Mouse (Mus musculus) neural tube, embryonic 15.5 days (tissue): ENCODE results near the gene Adgrf3. TPM values are rescaled to one million over a fixed set of nuclear protein-coding genes. Genes with fewer than 3 reads are reported as not detected.

ENCODE experiments used
- ATAC-seq: fragments of 200-750 bp; cut with Nextera tagmentation; 2 replicates; pipeline ENCODE4 v1.8.0; 2017; ENCODE audit warnings: mild to moderate bottlenecking, moderate TSS enrichment, moderate library complexity; ENCODE audit not compliant: low FRiP score
- H3K27ac ChIP-seq: fragments of 300-500 bp; sonication (generic); replicated peaks from 2 replicates; pipeline ENCODE4 v1.5.1; 2015; ENCODE audit warnings: mild to moderate bottlenecking, inconsistent platforms
- H3K27me3 ChIP-seq: fragments of 300-500 bp; sonication (generic); replicated peaks from 2 replicates; pipeline ENCODE4 v1.6.1; 2015; ENCODE audit warnings: inconsistent platforms
- H3K36me3 ChIP-seq: fragments of 300-500 bp; sonication (generic); 2 replicates; pipeline ENCODE4 v1.6.1; 2015; ENCODE audit warnings: inconsistent platforms
- H3K4me1 ChIP-seq: fragments of 300-500 bp; sonication (generic); 2 replicates; pipeline ENCODE4 v1.6.1; 2015; ENCODE audit warnings: inconsistent platforms
- H3K4me2 ChIP-seq: fragments of 300-500 bp; sonication (generic); 2 replicates; pipeline ENCODE4 v1.6.1; 2015; ENCODE audit warnings: inconsistent platforms, mild to moderate bottlenecking, moderate library complexity
- H3K4me3 ChIP-seq: fragments of 300-500 bp; sonication (generic); replicated peaks from 2 replicates; pipeline ENCODE4 v1.5.1; 2015; ENCODE audit warnings: mild to moderate bottlenecking, inconsistent platforms
- H3K9ac ChIP-seq: fragments of 300-500 bp; sonication (generic); replicated peaks from 2 replicates; pipeline ENCODE4 v1.6.1; 2015; ENCODE audit warnings: mild to moderate bottlenecking, inconsistent platforms
- H3K9me3 ChIP-seq: fragments of 300-500 bp; sonication (generic); replicated peaks from 2 replicates; pipeline ENCODE4 v1.6.1; 2016; ENCODE audit warnings: inconsistent platforms
- WGBS: fragments of 180-500 bp; shearing (Covaris S2); methylation state at CpG from one replicate; pipeline ENCODE4 v1.1.7; 2015; ENCODE audit warnings: mixed read lengths; 5-methylcytosine and 5-hydroxymethylcytosine counted together
- polyA plus RNA-seq: library from polyadenylated mRNA; unstranded; fragments of >200 nt; fragmentation: Nextera tagmentation; extraction: Ambion mirVana; gene quantifications from 2 replicates; pipeline ENCODE4 v1.2.1, GENCODE M21; 2015

Adgrf3 gene
- polyA plus RNA-seq, 1 experiment from 2014 or later: not detected

DNA sequence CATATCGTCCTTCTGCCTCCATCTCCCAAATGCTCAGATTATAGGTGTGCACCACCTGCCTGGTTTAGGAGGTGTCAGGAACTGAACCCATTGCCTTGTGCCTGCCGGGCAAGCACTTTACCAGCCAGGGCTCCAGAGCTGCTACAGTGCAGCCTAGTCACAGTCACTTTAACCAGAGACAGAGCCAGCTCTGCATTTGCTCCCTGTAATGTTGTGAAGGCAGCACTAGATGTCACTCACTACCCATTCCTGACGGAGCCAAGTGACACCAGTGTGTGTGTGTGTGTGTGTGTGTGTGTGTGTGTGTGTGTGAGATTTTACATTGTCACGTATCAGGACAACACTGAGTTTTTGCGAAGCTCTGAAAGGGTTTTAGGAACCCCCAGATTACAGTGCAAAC is 4.0 kb downstream of the Adgrf3 start:
- Histone ChIP-seq H3K4me1 (no peaks in the 10 kb centered on the region), H3K27me3 (no peaks in the 10 kb centered on the region), H3K9me3 (no peaks in the 10 kb centered on the region), H3K27ac (no peak overlapping the region), H3K36me3 (no peaks in the 10 kb centered on the region), H3K9ac (no peak overlapping the region), H3K4me3 (no peak overlapping the region), H3K4me2 (no peak overlapping the region)
- peak; percentile 84 for ATAC-seq
- 48% methylated on average over 5 of the region's 5 CpGs for WGBS

DNA sequence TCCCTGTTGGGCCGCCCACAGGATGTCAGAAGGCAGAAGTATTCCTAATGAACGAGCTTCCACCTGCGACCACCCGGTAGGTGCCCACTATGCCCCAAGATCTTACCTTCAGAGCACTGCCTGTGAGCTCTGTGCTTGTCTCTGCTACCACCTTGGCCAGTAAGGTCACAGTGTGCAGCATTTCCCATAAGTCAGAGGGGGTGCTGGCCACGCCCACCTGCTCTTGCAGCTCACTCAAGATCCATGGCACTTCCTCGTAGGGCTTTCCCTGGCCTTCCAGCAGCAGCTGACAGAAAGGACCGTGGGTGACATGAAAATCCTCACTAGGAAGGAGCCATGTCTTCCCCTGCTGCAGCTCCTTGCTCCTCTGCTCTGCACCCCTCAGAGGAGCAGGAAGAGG is 7.3 kb downstream of the Adgrf3 start:
- no peaks in the 10 kb centered on the region for H3K27me3 ChIP-seq
- H3K36me3 ChIP-seq: no peaks in the 10 kb centered on the region
- no peak overlapping the region for H3K27ac ChIP-seq
- H3K4me1 ChIP-seq: no peaks in the 10 kb centered on the region
- no peak overlapping the region for H3K4me3 ChIP-seq
- H3K9me3 ChIP-seq: no peaks in the 10 kb centered on the region
- H3K4me2 ChIP-seq: no peak overlapping the region
- H3K9ac ChIP-seq: no peak overlapping the region
- WGBS: 75% methylated on average over 7 of the region's 7 CpGs
- ATAC-seq: no peak

DNA sequence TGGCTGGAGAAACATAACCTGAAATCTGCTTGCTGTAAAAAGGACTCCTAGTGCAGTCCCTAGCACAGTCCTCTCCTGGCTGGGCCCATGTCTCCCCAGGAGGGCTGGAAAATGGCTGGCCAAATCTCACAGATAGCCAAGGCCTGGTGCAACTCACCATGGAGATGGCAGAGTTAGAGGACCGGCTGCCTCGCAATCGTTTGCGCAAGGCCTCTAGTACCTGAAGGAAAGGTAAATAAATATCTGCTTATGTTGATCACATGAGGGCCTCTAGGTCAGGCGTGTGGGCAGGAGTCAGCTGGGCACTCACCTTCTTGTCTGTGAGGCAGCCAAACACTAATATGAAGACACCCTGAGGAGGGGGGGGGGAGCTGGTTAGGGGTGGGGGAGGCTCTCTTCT is 10.2 kb downstream of the Adgrf3 start:
- H3K4me1 ChIP-seq: no peaks in the 10 kb centered on the region
- H3K4me3 ChIP-seq: no peak overlapping the region
- H3K9ac ChIP-seq: no peak overlapping the region
- H3K27me3 ChIP-seq: no peaks in the 10 kb centered on the region
- no peak for ATAC-seq
- 95% methylated on average over 5 of the region's 5 CpGs for WGBS
- no peak overlapping the region for H3K27ac ChIP-seq
- H3K4me2 ChIP-seq: no peak overlapping the region
- no peaks in the 10 kb centered on the region for H3K9me3 ChIP-seq
- H3K36me3 ChIP-seq: no peaks in the 10 kb centered on the region

GRCm38 (mm10) chr5:30192452-30192851 is 13.1 kb downstream of the Adgrf3 start:
- H3K27ac ChIP-seq: no peak overlapping the region
- 92% methylated on average over 1 of the region's 1 CpGs for WGBS
- H3K9ac ChIP-seq: no peak overlapping the region
- no peaks in the 10 kb centered on the region for H3K4me1 ChIP-seq
- no peak overlapping the region for H3K4me3 ChIP-seq
- no peaks in the 10 kb centered on the region for H3K27me3 ChIP-seq
- H3K36me3 ChIP-seq: peaks cover 10% of the 10 kb centered on the region
- no peaks in the 10 kb centered on the region for H3K9me3 ChIP-seq
- no peak overlapping the region for H3K4me2 ChIP-seq
- ATAC-seq: no peak

GRCm38 (mm10) chr5:30187687-30188485 is 17.6 kb downstream of the Adgrf3 start:
- H3K36me3 ChIP-seq: peaks cover 38% of the 10 kb centered on the region
- H3K4me2 ChIP-seq: no peak overlapping the region
- no peak overlapping the region for H3K27ac ChIP-seq
- H3K9ac ChIP-seq: no peak overlapping the region
- H3K9me3 ChIP-seq: no peaks in the 10 kb centered on the region
- H3K4me1 ChIP-seq: no peaks in the 10 kb centered on the region
- no peak overlapping the region for H3K4me3 ChIP-seq
- WGBS: 95% methylated on average over 12 of the region's 12 CpGs
- no peak for ATAC-seq
- no peaks in the 10 kb centered on the region for H3K27me3 ChIP-seq

DNA sequence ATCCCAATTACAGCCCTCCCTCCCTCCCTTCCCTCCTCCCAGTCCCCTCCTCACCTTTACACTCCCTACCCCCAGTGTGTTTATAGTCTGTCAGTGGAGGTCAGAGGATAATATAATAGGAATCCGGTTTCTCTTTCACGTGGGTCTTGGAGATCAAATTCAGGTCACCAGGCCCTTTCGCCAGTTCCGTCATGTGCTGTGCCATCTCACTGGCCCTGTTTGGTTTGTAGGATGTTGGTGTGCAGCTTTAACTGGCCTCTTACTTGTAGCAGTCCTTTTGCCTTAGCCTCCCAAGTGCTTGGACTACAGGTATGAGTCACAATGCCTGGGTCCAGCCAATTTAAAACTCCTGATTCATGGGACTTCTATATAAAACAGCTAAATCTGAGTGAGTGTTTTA is 29.7 kb downstream of the Adgrf3 start:
- no peaks in the 10 kb centered on the region for H3K27me3 ChIP-seq
- no peak overlapping the region for H3K27ac ChIP-seq
- no peak overlapping the region for H3K4me3 ChIP-seq
- H3K9ac ChIP-seq: no peak overlapping the region
- peaks cover 73% of the 10 kb centered on the region for H3K36me3 ChIP-seq
- 65% methylated on average over 4 of the region's 4 CpGs for WGBS
- no peak overlapping the region for H3K4me2 ChIP-seq
- no peak for ATAC-seq
- H3K4me1 ChIP-seq: no peaks in the 10 kb centered on the region
- H3K9me3 ChIP-seq: no peaks in the 10 kb centered on the region

DNA sequence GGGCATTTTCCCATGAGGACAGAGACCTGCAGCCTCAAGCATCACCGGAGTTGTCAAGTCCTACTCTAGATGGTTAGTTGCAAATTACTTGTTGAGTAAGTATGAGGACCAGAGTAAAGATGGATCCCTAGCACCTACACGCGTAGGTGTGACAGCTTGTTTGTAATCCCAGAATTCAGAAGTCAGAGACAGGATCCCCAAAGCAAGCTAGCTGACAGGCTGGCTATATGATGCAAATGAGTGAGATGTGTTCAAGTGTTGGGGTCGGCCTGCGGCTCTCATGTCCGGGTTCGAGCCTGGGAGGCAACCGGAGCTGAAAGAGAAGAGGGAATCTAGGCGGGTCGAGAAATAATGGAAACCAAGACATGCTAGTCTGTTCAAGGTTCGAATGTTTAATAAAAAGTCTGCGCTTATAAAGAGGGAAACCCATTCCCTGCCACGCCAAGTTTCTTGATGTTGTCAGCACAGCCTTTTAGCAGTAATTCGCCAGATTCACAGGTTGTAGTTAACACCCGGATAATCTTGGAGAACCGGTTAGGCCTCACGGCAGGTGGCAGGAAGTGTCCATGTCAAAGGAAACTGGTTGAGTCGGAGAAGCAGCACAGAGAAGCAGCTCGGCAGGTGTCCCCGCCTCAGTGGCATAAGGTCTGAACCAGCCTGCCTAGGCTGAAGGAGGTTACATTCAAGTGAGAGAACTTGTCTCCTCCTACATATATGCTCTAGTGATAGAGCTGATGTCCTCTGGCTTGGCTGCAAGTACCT is 32.4 kb downstream of the Adgrf3 start:
- no peaks in the 10 kb centered on the region for H3K9me3 ChIP-seq
- H3K27ac ChIP-seq: no peak overlapping the region
- H3K4me1 ChIP-seq: no peaks in the 10 kb centered on the region
- ATAC-seq: no peak
- peaks cover 79% of the 10 kb centered on the region for H3K36me3 ChIP-seq
- H3K4me2 ChIP-seq: no peak overlapping the region
- H3K4me3 ChIP-seq: no peak overlapping the region
- WGBS: 45% methylated on average over 20 of the region's 20 CpGs
- H3K27me3 ChIP-seq: no peaks in the 10 kb centered on the region
- H3K9ac ChIP-seq: no peak overlapping the region

DNA sequence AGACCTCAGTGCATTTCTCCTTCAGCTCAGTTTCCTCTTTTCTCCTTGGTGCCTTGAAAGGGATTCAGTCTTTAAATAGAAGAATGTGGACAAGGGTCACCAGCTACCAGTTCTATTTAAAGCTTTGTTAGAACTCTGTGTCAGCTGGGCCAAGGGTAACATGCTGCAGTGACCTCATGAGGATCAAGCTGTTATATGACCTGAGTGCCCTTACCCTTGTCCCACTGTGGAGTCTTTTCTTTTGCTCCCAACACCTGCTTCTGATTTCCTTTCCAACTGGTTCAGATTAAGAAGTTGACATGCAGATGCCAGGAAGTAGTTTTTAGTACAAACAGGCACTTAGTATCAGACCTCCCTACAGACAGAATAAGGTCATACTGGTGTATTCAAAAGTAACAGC is 33.4 kb downstream of the Adgrf3 start:
- Histone ChIP-seq H3K9me3 (no peaks in the 10 kb centered on the region), H3K36me3 (peaks cover 78% of the 10 kb centered on the region)
- no peak for ATAC-seq

GRCm38 (mm10) chr5:30170303-30170940 is 35.1 kb downstream of the Adgrf3 start:
- WGBS: 91% methylated on average over 5 of the region's 5 CpGs
- no peak overlapping the region for H3K9ac ChIP-seq

More for the DNA sequence above, 33.4 kb downstream of the Adgrf3 start:
- Histone ChIP-seq H3K9ac (no peak overlapping the region), H3K4me1 (no peaks in the 10 kb centered on the region), H3K27ac (no peak overlapping the region), H3K4me3 (no peak overlapping the region), H3K4me2 (no peak overlapping the region), H3K27me3 (no peaks in the 10 kb centered on the region)

GRCm38 (mm10) chr5:30165234-30165946 is 40.1 kb downstream of the Adgrf3 start:
- H3K4me2 ChIP-seq: no peak overlapping the region
- no peaks in the 10 kb centered on the region for H3K9me3 ChIP-seq
- no peaks in the 10 kb centered on the region for H3K4me1 ChIP-seq
- no peaks in the 10 kb centered on the region for H3K27me3 ChIP-seq
- no peak overlapping the region for H3K9ac ChIP-seq
- no peak overlapping the region for H3K4me3 ChIP-seq
- H3K36me3 ChIP-seq: peaks cover 33% of the 10 kb centered on the region
- 94% methylated on average over 5 of the region's 5 CpGs for WGBS
- ATAC-seq: no peak
- no peak overlapping the region for H3K27ac ChIP-seq

More at GRCm38 (mm10) chr5:30170303-30170940, 35.1 kb downstream of the Adgrf3 start:
- Histone ChIP-seq H3K27me3 (no peaks in the 10 kb centered on the region), H3K27ac (no peak overlapping the region), H3K4me1 (no peaks in the 10 kb centered on the region), H3K4me3 (no peak overlapping the region), H3K36me3 (peaks cover 65% of the 10 kb centered on the region), H3K9me3 (no peaks in the 10 kb centered on the region), H3K4me2 (no peak overlapping the region)
- ATAC-seq: no peak

GRCm38 (mm10) chr5:30162339-30162738 is 43.2 kb downstream of the Adgrf3 start:
- Histone ChIP-seq H3K9me3 (no peaks in the 10 kb centered on the region), H3K9ac (no peak overlapping the region), H3K27me3 (no peaks in the 10 kb centered on the region), H3K36me3 (peaks cover 8% of the 10 kb centered on the region; the same call in 1 of the 2 replicates), H3K4me2 (no peak overlapping the region), H3K4me3 (no peak overlapping the region), H3K27ac (no peak overlapping the region), H3K4me1 (peaks cover 7% of the 10 kb centered on the region; the same call in 1 of the 2 replicates)
- 88% methylated on average over 6 of the region's 6 CpGs for WGBS
- no peak for ATAC-seq
